Mouse (Mus musculus) intestine, embryonic 16.5 days (tissue): ENCODE results near the gene Klk8. TPM values are rescaled to one million over a fixed set of nuclear protein-coding genes. Genes with fewer than 3 reads are reported as not detected.

Source experiments
- ATAC-seq: fragments of 200-750 bp; cut with Nextera tagmentation; 2 replicates; pipeline ENCODE4 v1.8.0; 2017; ENCODE audit warnings: moderate TSS enrichment, moderate library complexity
- H3K27ac ChIP-seq: fragments of 300-500 bp; sonication (generic); 2 replicates; pipeline ENCODE4 v1.5.1; 2014; ENCODE audit warnings: mild to moderate bottlenecking, low read length
- H3K27me3 ChIP-seq: fragments of 300-500 bp; sonication (generic); replicated peaks from 2 replicates; pipeline ENCODE4 v1.6.1; 2014; ENCODE audit warnings: low read length, control low read depth, mixed read lengths; ENCODE audit not compliant: control insufficient read depth, insufficient read depth
- H3K36me3 ChIP-seq: fragments of 300-500 bp; sonication (generic); 2 replicates; pipeline ENCODE4 v1.6.1; 2014; ENCODE audit warnings: low read length, control low read depth; ENCODE audit not compliant: control insufficient read depth, insufficient read depth
- H3K4me1 ChIP-seq: fragments of 300-500 bp; sonication (generic); 2 replicates; pipeline ENCODE4 v1.6.1; 2014; ENCODE audit warnings: low read length, control low read depth, mixed read lengths; ENCODE audit not compliant: control insufficient read depth, insufficient read depth
- H3K4me2 ChIP-seq: fragments of 300-500 bp; sonication (generic); 2 replicates; pipeline ENCODE4 v1.6.1; 2014; ENCODE audit warnings: low read depth, low read length, control low read depth
- H3K4me3 ChIP-seq: fragments of 300-500 bp; sonication (generic); 2 replicates; pipeline ENCODE4 v1.5.1; 2014; ENCODE audit warnings: mild to moderate bottlenecking, low read length
- H3K9ac ChIP-seq: fragments of 300-500 bp; sonication (generic); 2 replicates; pipeline ENCODE4 v1.6.1; 2014; ENCODE audit warnings: low read depth, low read length
- H3K9me3 ChIP-seq: fragments of 300-500 bp; sonication (generic); 2 replicates; pipeline ENCODE4 v1.6.1; 2016; ENCODE audit warnings: low read length, control low read depth; ENCODE audit not compliant: control insufficient read depth
- WGBS: fragments of 180-500 bp; shearing (Covaris S2); extraction: QIAGEN DNeasy Blood & Tissue Kit; methylation state at CpG from one replicate; pipeline ENCODE4 v1.1.7; 2014; 5-methylcytosine and 5-hydroxymethylcytosine counted together
- polyA plus RNA-seq: library from polyadenylated mRNA; unstranded; fragments of >200 nt; fragmentation: Nextera tagmentation; extraction: Ambion mirVana; gene quantifications from 2 replicates; pipeline ENCODE4 v1.2.1, GENCODE M21; 2015

Gene Klk8
- 9.4 and 12.9 TPM in 2 replicates for polyA plus RNA-seq

DNA sequence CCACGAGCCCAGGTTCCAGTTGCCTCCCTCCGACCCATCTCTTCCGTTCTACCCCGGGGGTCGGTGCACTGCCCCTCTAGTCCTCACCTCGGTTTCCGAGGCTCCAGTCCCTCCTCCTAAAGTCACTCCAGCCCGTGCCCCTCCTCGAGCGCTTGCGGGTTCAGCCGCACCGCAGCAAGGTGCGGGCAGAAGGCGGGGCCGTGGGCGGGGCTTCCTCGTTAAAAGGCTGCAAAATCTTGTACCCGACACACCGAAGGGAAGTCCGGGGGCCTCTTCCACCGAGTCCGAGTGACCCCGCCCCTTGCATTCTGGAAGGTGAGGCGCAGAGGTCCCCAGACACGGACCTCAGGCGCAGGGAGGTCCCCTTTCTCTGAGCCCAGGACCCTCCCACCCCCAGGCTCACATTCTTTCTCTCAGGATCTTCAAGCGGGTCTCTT, at the start of gene Klk8:
Klk8 (plus strand) TSS at position 245 of the 437 bp plus-strand sequence.
- peak within 1 kb of the TSS; percentile 58; the same call in 1 of the 2 replicates for H3K9ac ChIP-seq

DNA sequence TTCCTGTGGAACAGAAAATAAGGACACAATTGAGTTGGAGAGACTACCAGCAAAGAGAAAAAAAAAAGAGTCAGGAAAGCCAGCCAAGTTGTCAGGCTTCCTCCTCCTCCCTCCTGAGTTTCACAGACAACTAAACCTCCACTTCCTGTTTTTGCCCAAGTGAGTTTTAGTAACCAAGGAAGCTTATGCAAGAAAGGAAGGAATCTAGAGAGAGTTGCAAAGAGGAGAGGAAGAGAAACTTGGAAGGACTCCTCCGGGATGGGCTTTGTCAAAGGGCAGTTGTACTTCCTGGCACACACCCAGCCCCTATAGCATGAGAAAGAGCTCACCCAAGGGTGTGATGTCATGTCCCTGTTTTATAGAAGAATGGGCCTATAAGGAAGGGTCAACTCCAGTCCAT, 49.6 kb upstream of the Klk8 start:
- no peak for ATAC-seq
- 51% methylated on average over 1 of the region's 1 CpGs for whole genome bisulfite sequencing

More for the DNA sequence above, at the start of gene Klk8:
- Histone ChIP-seq H3K9me3 (no peaks in the 10 kb centered on the region), H3K27ac (no peak within 1 kb of the TSS), H3K36me3 (no peaks in the 10 kb centered on the region), H3K4me2 (peak within 1 kb of the TSS; percentile 88), H3K4me1 (peaks cover 8% of the 10 kb centered on the region), H3K27me3 (0 out of 2 replicates have a peak, but pooled peaks cover 3% of the 10 kb centered on the region), H3K4me3 (peak within 1 kb of the TSS; percentile 57)
- ATAC-seq = peak; percentile 57; the same call in 1 of the 2 replicates
- under 1% methylated on average over 28 of the region's 28 CpGs for WGBS

DNA sequence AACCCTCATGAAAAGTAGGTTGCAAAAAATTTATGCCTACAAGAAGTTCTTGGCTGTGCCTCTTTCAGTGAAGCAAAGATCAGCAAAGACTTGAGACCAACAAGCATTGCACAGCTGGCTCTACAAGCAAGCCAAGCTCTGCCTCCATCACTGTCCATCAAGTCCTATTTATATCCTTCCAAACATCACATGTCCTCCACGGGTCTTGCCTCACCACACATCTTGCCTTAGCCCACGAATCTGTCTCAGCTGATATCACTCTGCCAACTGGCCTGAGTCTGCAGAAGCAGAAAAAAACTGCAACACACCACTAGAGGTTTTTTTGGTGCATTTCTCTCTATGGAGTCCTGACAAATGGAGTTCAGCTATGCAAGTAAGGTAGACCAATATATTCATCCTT, 44.6 kb upstream of the Klk8 start:
- 63% methylated on average over 2 of the region's 2 CpGs for WGBS

More for the DNA sequence above, 49.6 kb upstream of the Klk8 start:
- Histone ChIP-seq H3K9me3 (no peaks in the 10 kb centered on the region), H3K4me2 (no peak overlapping the region), H3K27ac (no peak overlapping the region), H3K4me1 (no peaks in the 10 kb centered on the region), H3K4me3 (no peak overlapping the region), H3K9ac (no peak overlapping the region), H3K27me3 (no peaks in the 10 kb centered on the region), H3K36me3 (no peaks in the 10 kb centered on the region)

DNA sequence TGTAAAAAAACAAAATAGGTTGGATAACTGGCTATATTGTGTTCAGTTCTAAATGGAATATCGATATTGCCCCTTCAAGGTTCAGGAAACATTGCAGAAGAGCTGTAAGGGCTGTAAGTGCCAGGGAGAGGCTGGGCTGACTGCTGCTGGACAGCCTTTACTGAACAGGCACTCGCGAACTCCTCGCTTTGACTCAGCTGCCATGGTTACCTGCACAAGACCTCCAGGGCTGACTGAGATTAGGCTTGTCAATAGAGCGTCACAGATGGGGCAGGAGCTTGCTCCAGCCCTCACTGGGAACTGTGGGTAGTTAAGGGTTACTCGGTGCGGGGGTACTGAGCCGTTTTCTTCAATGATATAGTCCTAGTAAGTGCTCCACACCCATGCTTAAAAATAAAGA, 30.9 kb upstream of the Klk8 start:
- H3K4me2 ChIP-seq = no peak overlapping the region
- H3K4me1 ChIP-seq = no peaks in the 10 kb centered on the region
- no peak overlapping the region for H3K27ac ChIP-seq
- H3K36me3 ChIP-seq = no peaks in the 10 kb centered on the region
- H3K27me3 ChIP-seq = no peaks in the 10 kb centered on the region
- 34% methylated on average over 8 of the region's 8 CpGs for WGBS
- H3K9ac ChIP-seq = no peak overlapping the region
- no peaks in the 10 kb centered on the region for H3K9me3 ChIP-seq
- no peak overlapping the region for H3K4me3 ChIP-seq
- no peak for ATAC-seq

More for the DNA sequence above, 44.6 kb upstream of the Klk8 start:
- no peak for ATAC-seq
- H3K4me3 ChIP-seq = no peak overlapping the region
- no peaks in the 10 kb centered on the region for H3K4me1 ChIP-seq
- no peak overlapping the region for H3K27ac ChIP-seq
- no peaks in the 10 kb centered on the region for H3K36me3 ChIP-seq
- no peaks in the 10 kb centered on the region for H3K9me3 ChIP-seq
- no peaks in the 10 kb centered on the region for H3K27me3 ChIP-seq
- no peak overlapping the region for H3K4me2 ChIP-seq
- no peak overlapping the region for H3K9ac ChIP-seq

DNA sequence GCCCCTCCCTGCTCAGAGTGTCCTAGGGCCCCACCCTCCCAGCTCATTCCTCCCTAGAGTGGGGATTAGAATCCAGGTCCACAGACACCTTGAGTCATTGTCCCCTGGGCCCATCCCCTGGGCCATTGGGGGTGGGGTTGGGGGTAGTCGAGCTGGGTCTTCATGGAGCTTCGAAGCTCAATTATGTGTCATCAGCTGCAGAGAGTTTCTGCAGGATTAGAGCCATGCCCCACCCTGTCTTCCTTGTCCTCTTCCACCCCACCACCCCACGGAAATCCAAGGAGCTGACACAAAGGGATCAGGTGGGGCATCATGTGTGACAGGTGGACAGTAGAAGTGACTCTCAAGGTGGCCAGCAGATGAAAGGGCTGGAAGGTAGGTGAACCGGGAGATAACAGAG, 28.8 kb upstream of the Klk8 start, which contains the start of gene Klk12:
Klk12 (plus strand) TSS at position 301 of the 400 bp plus-strand sequence.
- no peaks in the 10 kb centered on the region for H3K36me3 ChIP-seq
- H3K27ac ChIP-seq = no peak within 1 kb of the TSS
- no peaks in the 10 kb centered on the region for H3K27me3 ChIP-seq
- 81% methylated on average over 4 of the region's 4 CpGs for WGBS
- no peaks in the 10 kb centered on the region for H3K9me3 ChIP-seq
- no peak within 1 kb of the TSS for H3K4me2 ChIP-seq
- ATAC-seq = no peak
- no peak within 1 kb of the TSS for H3K4me3 ChIP-seq
- no peak within 1 kb of the TSS for H3K9ac ChIP-seq
- H3K4me1 ChIP-seq = no peaks in the 10 kb centered on the region

DNA sequence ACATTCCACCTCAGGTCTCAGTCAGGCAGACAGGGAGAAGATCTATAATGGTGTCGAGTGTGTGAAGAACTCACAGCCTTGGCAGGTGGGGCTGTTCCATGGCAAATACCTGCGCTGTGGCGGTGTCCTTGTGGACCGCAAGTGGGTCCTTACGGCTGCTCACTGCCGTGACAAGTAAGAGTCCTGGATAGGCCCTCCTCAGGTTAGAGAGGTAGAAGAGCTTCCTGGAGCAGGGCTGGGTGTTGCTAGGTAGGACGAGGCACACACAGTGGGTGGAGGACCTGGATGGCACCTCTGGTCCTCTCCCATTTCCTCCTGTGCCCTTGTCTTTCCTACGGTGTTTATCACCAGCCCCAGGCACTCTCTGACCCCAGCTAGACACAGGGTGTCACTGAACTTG, 27.7 kb upstream of the Klk8 start:
- no peak overlapping the region for H3K9ac ChIP-seq
- H3K4me3 ChIP-seq = no peak overlapping the region
- H3K4me1 ChIP-seq = no peaks in the 10 kb centered on the region
- H3K9me3 ChIP-seq = no peaks in the 10 kb centered on the region
- no peaks in the 10 kb centered on the region for H3K36me3 ChIP-seq
- ATAC-seq = no peak
- no peaks in the 10 kb centered on the region for H3K27me3 ChIP-seq
- WGBS = 90% methylated on average over 8 of the region's 8 CpGs
- H3K4me2 ChIP-seq = no peak overlapping the region
- no peak overlapping the region for H3K27ac ChIP-seq

DNA sequence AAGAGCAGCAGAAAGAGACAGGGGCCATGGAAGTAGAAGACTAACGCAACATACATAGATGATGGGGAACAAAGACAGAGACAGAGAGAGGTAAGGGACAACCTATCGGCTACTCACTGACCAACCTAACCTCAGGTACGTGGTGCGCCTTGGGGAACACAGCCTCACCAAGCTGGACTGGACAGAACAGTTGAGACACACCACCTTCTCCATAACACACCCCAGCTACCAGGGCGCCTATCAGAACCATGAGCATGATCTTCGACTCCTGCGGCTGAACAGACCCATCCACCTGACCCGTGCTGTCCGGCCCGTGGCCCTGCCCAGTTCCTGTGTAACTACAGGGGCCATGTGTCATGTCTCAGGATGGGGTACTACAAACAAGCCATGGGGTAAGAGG, 26.7 kb upstream of the Klk8 start:
- ATAC-seq = no peak
- peaks cover 1% of the 10 kb centered on the region for H3K4me1 ChIP-seq
- H3K27me3 ChIP-seq = no peaks in the 10 kb centered on the region
- WGBS = 97% methylated on average over 10 of the region's 10 CpGs
- H3K4me2 ChIP-seq = no peak overlapping the region
- no peaks in the 10 kb centered on the region for H3K9me3 ChIP-seq
- H3K36me3 ChIP-seq = no peaks in the 10 kb centered on the region
- no peak overlapping the region for H3K27ac ChIP-seq
- H3K4me3 ChIP-seq = no peak overlapping the region
- H3K9ac ChIP-seq = no peak overlapping the region

DNA sequence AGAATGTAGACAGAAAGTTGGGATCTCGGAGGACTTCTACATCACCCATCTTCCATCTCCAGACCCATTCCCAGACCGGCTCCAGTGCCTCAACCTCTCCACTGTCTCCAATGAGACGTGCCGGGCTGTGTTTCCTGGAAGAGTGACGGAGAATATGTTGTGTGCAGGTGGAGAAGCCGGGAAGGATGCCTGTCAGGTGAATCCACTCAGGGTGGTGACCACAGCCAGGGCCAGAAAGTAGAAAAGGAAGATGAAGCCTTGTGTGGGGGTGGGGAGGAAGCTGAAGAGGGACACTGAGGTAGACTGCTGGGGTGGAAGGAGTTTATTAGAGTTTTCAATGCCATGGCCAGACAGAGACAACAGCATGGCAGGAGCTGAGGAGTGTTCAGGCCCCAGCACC, 25.5 kb upstream of the Klk8 start:
- WGBS = 98% methylated on average over 6 of the region's 6 CpGs
- Histone ChIP-seq H3K36me3 (no peaks in the 10 kb centered on the region), H3K4me2 (no peak overlapping the region), H3K9me3 (no peaks in the 10 kb centered on the region), H3K4me3 (no peak overlapping the region), H3K4me1 (peaks cover 2% of the 10 kb centered on the region), H3K9ac (no peak overlapping the region), H3K27me3 (no peaks in the 10 kb centered on the region), H3K27ac (no peak overlapping the region)
- no peak for ATAC-seq

DNA sequence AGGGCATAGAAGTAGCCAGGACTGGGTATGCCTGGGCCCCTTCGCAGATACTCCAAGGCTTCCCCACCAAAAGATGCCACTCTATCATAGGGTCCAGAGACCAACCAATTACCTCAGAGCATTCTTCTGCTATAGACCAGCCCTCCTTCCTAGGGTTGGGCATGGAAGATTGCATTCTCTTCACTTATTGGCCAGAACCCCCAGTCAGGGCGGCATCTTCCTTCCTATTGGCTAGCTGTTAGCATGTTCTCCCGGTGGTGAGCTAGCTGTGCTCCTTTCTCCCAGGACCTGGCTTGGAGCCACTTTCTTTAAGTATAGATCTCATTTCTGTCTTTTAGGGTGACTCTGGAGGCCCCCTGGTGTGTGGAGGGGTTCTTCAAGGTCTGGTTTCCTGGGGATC, 24.5 kb upstream of the Klk8 start:
- Histone ChIP-seq H3K4me2 (no peak overlapping the region), H3K27ac (no peak overlapping the region), H3K4me1 (peaks cover 2% of the 10 kb centered on the region), H3K27me3 (no peaks in the 10 kb centered on the region), H3K9me3 (no peaks in the 10 kb centered on the region), H3K36me3 (no peaks in the 10 kb centered on the region), H3K9ac (no peak overlapping the region), H3K4me3 (no peak overlapping the region)
- 81% methylated on average over 3 of the region's 3 CpGs for WGBS
- no peak for ATAC-seq

DNA sequence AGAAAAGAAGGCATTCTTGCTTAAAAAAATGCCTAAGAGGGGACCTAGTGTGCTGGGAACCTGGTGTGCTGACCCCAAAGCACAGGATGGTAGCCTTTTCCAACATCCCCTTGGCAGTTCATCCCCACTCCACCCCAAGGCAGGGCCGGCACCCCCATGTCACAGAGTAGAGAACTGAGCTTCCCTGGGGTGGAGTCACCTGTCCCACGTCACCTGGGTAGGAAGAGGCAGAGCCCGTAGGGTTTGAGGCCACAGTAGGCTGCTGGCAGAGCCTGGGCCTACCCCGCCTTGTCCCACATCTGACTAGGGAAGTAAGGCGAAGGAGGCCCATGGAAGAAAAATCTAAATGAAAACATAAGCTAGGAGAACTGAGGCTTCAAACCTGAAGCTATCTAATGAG, 23.0 kb upstream of the Klk8 start, which contains the start of gene Klk11:
Klk11 (plus strand) TSS at position 241 of the 400 bp plus-strand sequence.
- peaks cover 2% of the 10 kb centered on the region for H3K4me1 ChIP-seq
- H3K9me3 ChIP-seq = no peaks in the 10 kb centered on the region
- H3K4me2 ChIP-seq = no peak within 1 kb of the TSS
- no peaks in the 10 kb centered on the region for H3K36me3 ChIP-seq
- no peaks in the 10 kb centered on the region for H3K27me3 ChIP-seq
- H3K4me3 ChIP-seq = no peak within 1 kb of the TSS
- 93% methylated on average over 5 of the region's 5 CpGs for WGBS
- no peak for ATAC-seq
- H3K9ac ChIP-seq = no peak within 1 kb of the TSS
- no peak within 1 kb of the TSS for H3K27ac ChIP-seq
